Mouse (Mus musculus) limb, embryonic 11.5 days (tissue): ENCODE measurements at regions not wholly inside any gene's neighbourhood (a gene's known extent, or its start where the extent isn't known, plus 50 kb on each side); places are given as distances from the start of the nearest gene placed in this dataset.

ENCODE experiments used
- ATAC-seq: fragments of 200-750 bp; cut with Nextera tagmentation; 2 replicates; pipeline ENCODE4 v1.8.0; 2017; ENCODE audit warnings: low read depth; ENCODE audit not compliant: insufficient number of reproducible peaks, low FRiP score, low TSS enrichment
- DNase-seq: peaks from one replicate; pipeline ENCODE4 v3.0.0-alpha.2; 2015; ENCODE audit warnings: low spot score
- H3K27ac ChIP-seq: fragments of 300-500 bp; sonication (generic); replicated peaks from 2 replicates; pipeline ENCODE4 v1.5.1; 2014; ENCODE audit warnings: low read depth, mild to moderate bottlenecking, low read length
- H3K27me3 ChIP-seq: fragments of 300-500 bp; sonication (generic); 2 replicates; pipeline ENCODE4 v1.6.1; 2014; ENCODE audit warnings: mild to moderate bottlenecking, low read length, mixed read lengths; ENCODE audit not compliant: control insufficient read depth, insufficient read depth
- H3K36me3 ChIP-seq: fragments of 300-500 bp; sonication (generic); 2 replicates; pipeline ENCODE4 v1.6.1; 2014; ENCODE audit warnings: mild to moderate bottlenecking, low read length, moderate library complexity, mixed read lengths; ENCODE audit not compliant: control insufficient read depth, insufficient read depth
- H3K4me1 ChIP-seq: fragments of 300-500 bp; sonication (generic); 2 replicates; pipeline ENCODE4 v1.6.1; 2014; ENCODE audit warnings: low read length, mixed read lengths; ENCODE audit not compliant: control insufficient read depth, insufficient read depth
- H3K4me2 ChIP-seq: fragments of 300-500 bp; sonication (generic); 2 replicates; pipeline ENCODE4 v1.6.1; 2014; ENCODE audit warnings: low read depth, mild to moderate bottlenecking, moderate library complexity; ENCODE audit not compliant: severe bottlenecking
- H3K4me3 ChIP-seq: fragments of 300-500 bp; sonication (generic); 2 replicates; pipeline ENCODE4 v1.5.1; 2014; ENCODE audit warnings: low read depth, low read length
- H3K9ac ChIP-seq: fragments of 300-500 bp; sonication (generic); 2 replicates; pipeline ENCODE4 v1.6.1; 2014; ENCODE audit warnings: mild to moderate bottlenecking, low read length
- H3K9me3 ChIP-seq: fragments of 300-500 bp; sonication (generic); 2 replicates; pipeline ENCODE4 v1.6.1; 2016; ENCODE audit warnings: low read length; ENCODE audit not compliant: control insufficient read depth
- WGBS: fragments of 180-500 bp; shearing (Covaris S2); extraction: QIAGEN DNeasy Blood & Tissue Kit; methylation state at CpG from one replicate; pipeline ENCODE4 v1.1.7; 2014; 5-methylcytosine and 5-hydroxymethylcytosine counted together

GRCm38 (mm10) chr1:141430117-141430516, 1184.2 kb downstream of the Kcnt2 start:
- ATAC-seq (no peak), DNase-seq (no peak)
- Histone ChIP-seq H3K36me3 (no peaks in the 10 kb centered on the region), H3K4me3 (no peak overlapping the region), H3K4me1 (no peaks in the 10 kb centered on the region), H3K9ac (no peak overlapping the region), H3K9me3 (no peaks in the 10 kb centered on the region), H3K27me3 (no peaks in the 10 kb centered on the region), H3K27ac (no peak overlapping the region), H3K4me2 (no peak overlapping the region)
- WGBS = 81% methylated on average over 2 of the region's 2 CpGs

- WGBS = 0% methylated on average over 1 of the region's 1 CpGs
Observed at GRCm38 (mm10) chr1:141435452-141435851, 1189.5 kb downstream of the Kcnt2 start.

GRCm38 (mm10) chr1:141440234-141440633, 1194.3 kb downstream of the Kcnt2 start:
- no peak overlapping the region for H3K4me3 ChIP-seq
- no peak for DNase-seq
- H3K4me2 ChIP-seq = no peak overlapping the region
- no peaks in the 10 kb centered on the region for H3K4me1 ChIP-seq
- no peak overlapping the region for H3K9ac ChIP-seq
- no peak overlapping the region for H3K27ac ChIP-seq
- 0 out of 2 replicates have a peak, but pooled peaks have one; percentile 39 for ATAC-seq
- H3K36me3 ChIP-seq = no peaks in the 10 kb centered on the region
- no peaks in the 10 kb centered on the region for H3K9me3 ChIP-seq
- no peaks in the 10 kb centered on the region for H3K27me3 ChIP-seq

More at GRCm38 (mm10) chr1:141435452-141435851, 1189.5 kb downstream of the Kcnt2 start:
- no peaks in the 10 kb centered on the region for H3K4me1 ChIP-seq
- H3K36me3 ChIP-seq = no peaks in the 10 kb centered on the region
- H3K27ac ChIP-seq = no peak overlapping the region
- ATAC-seq (no peak), DNase-seq (no peak)
- no peaks in the 10 kb centered on the region for H3K27me3 ChIP-seq
- no peak overlapping the region for H3K9ac ChIP-seq
- H3K4me2 ChIP-seq = no peak overlapping the region
- H3K9me3 ChIP-seq = no peaks in the 10 kb centered on the region
- no peak overlapping the region for H3K4me3 ChIP-seq

- ATAC-seq (no peak), DNase-seq (no peak)
- H3K36me3 ChIP-seq = no peaks in the 10 kb centered on the region
- H3K4me3 ChIP-seq = no peak overlapping the region
- 96% methylated on average over 1 of the region's 1 CpGs for WGBS
- no peaks in the 10 kb centered on the region for H3K9me3 ChIP-seq
- no peak overlapping the region for H3K9ac ChIP-seq
- no peak overlapping the region for H3K4me2 ChIP-seq
- no peak overlapping the region for H3K27ac ChIP-seq
- no peaks in the 10 kb centered on the region for H3K4me1 ChIP-seq
- H3K27me3 ChIP-seq = no peaks in the 10 kb centered on the region
Observed at GRCm38 (mm10) chr1:141450960-141451359, 1205.0 kb downstream of the Kcnt2 start.

- DNase-seq = no peak
- Histone ChIP-seq H3K4me1 (no peaks in the 10 kb centered on the region), H3K9ac (no peak overlapping the region), H3K4me2 (no peak overlapping the region), H3K4me3 (no peak overlapping the region), H3K27ac (no peak overlapping the region), H3K36me3 (no peaks in the 10 kb centered on the region), H3K9me3 (no peaks in the 10 kb centered on the region), H3K27me3 (no peaks in the 10 kb centered on the region)
- ATAC-seq = no peak
Observed at GRCm38 (mm10) chr1:141464576-141464975, 1218.6 kb downstream of the Kcnt2 start.
